Mouse (Mus musculus) MEL (cell line): Measurements from ENCODE around the gene Stum. TPM values are rescaled to one million over a fixed set of nuclear protein-coding genes. Genes with fewer than 3 reads are reported as not detected.

Experiments
- DNase-seq: peaks from one replicate; pipeline ENCODE4 v3.0.0; 2011; ENCODE audit warnings: low read depth, low spot score
- H3K27ac ChIP-seq: 2 replicates; pipeline ENCODE4 v1.5.1; 2012; ENCODE audit warnings: low read depth, mild to moderate bottlenecking, control low read depth, low read length, moderate library complexity; ENCODE audit not compliant: control insufficient read depth
- H3K27me3 ChIP-seq, 2 experiments: fragments of 150-350 bp in 1 of 2; sonication (generic) in 1 of 2; 2 replicates each; pipeline ENCODE4 v1.6.1; 2012; ENCODE audit warnings: low read length in 2 of 2, mild to moderate bottlenecking in 2 of 2, improper control_type of control experiment in 1 of 2, moderate library complexity in 1 of 2; ENCODE audit not compliant: insufficient read depth in 2 of 2, control insufficient read depth in 1 of 2
- H3K36me3 ChIP-seq, 2 experiments: 2 replicates each; pipeline ENCODE4 v1.6.1; 2012 to 2014; ENCODE audit warnings: low read length in 2 of 2, improper control_type of control experiment in 1 of 2, inconsistent platforms in 1 of 2, mild to moderate bottlenecking in 1 of 2; ENCODE audit not compliant: insufficient read depth in 2 of 2, control insufficient read depth in 1 of 2
- H3K4me1 ChIP-seq, 2 experiments: fragments of 150-350 bp in 1 of 2; sonication (generic) in 1 of 2; 2 replicates each; pipeline ENCODE4 v1.6.1; 2012; ENCODE audit warnings: low read length in 2 of 2, improper control_type of control experiment in 1 of 2, mild to moderate bottlenecking in 1 of 2; ENCODE audit not compliant: insufficient read depth in 2 of 2, control insufficient read depth in 1 of 2
- H3K4me3 ChIP-seq, 2 experiments: fragments of 150-350 bp in 1 of 2; sonication (generic) in 1 of 2; 2 replicates each; pipeline ENCODE4 v1.5.1; 2012; ENCODE audit warnings: low read depth in 2 of 2, low read length in 2 of 2, mild to moderate bottlenecking in 2 of 2, moderate library complexity in 2 of 2, control low read depth in 1 of 2, improper control_type of control experiment in 1 of 2; ENCODE audit not compliant: control insufficient read depth in 1 of 2, insufficient read depth in 1 of 2
- H3K79me2 ChIP-seq: 2 replicates; pipeline ENCODE4 v1.6.1; 2012; ENCODE audit warnings: mild to moderate bottlenecking, low read length, moderate library complexity; ENCODE audit not compliant: control insufficient read depth, poor library complexity, insufficient read depth
- H3K9ac ChIP-seq: 2 replicates; pipeline ENCODE4 v1.6.1; 2012; ENCODE audit warnings: low read depth, mild to moderate bottlenecking, control low read depth, low read length, moderate library complexity; ENCODE audit not compliant: control insufficient read depth, poor library complexity, severe bottlenecking
- H3K9me3 ChIP-seq: fragments of 150-350 bp; sonication (generic); replicated peaks from 2 replicates; pipeline ENCODE4 v1.6.1; 2012; ENCODE audit warnings: mild to moderate bottlenecking, low read length, improper control_type of control experiment, moderate library complexity; ENCODE audit not compliant: insufficient read depth
- CHD1 ChIP-seq: IDR thresholded peaks from 2 replicates; pipeline ENCODE4 v1.6.1; 2012; ENCODE audit warnings: low read depth, mild to moderate bottlenecking, inconsistent platforms, low read length, improper control_type of control experiment
- ELF1 ChIP-seq: IDR thresholded peaks from 2 replicates; pipeline ENCODE4 v1.6.1; 2014; ENCODE audit warnings: low read depth, mild to moderate bottlenecking, inconsistent platforms, low read length, improper control_type of control experiment, moderate library complexity
- HCFC1 ChIP-seq: IDR thresholded peaks from 2 replicates; pipeline ENCODE4 v1.6.1; 2012; ENCODE audit warnings: low read depth, mild to moderate bottlenecking, inconsistent platforms, low read length, improper control_type of control experiment, moderate library complexity
- JUND ChIP-seq: IDR thresholded peaks from 2 replicates; pipeline ENCODE4 v1.6.1; 2011; ENCODE audit warnings: low read depth, mild to moderate bottlenecking, improper control_type of control experiment, low read length
- MAFK ChIP-seq: IDR thresholded peaks from 2 replicates; pipeline ENCODE4 v1.6.1; 2011; ENCODE audit warnings: low read depth, mild to moderate bottlenecking, low read length, improper control_type of control experiment, borderline replicate concordance
- MAX ChIP-seq: IDR thresholded peaks from 2 replicates; pipeline ENCODE4 v1.6.1; 2011; ENCODE audit warnings: low read length, improper control_type of control experiment
- MAZ ChIP-seq: IDR thresholded peaks from 2 replicates; pipeline ENCODE4 v1.6.1; 2012; ENCODE audit warnings: low read depth, mild to moderate bottlenecking, inconsistent platforms, low read length, improper control_type of control experiment
- MXI1 ChIP-seq: IDR thresholded peaks from 2 replicates; pipeline ENCODE4 v1.6.1; 2011; ENCODE audit warnings: mild to moderate bottlenecking, low read depth, low read length, improper control_type of control experiment
- MYC ChIP-seq: IDR thresholded peaks from 2 replicates; pipeline ENCODE4 v1.6.1; 2011; ENCODE audit warnings: low read depth, mild to moderate bottlenecking, low read length, improper control_type of control experiment, moderate library complexity
- NRF1 ChIP-seq: IDR thresholded peaks from 2 replicates; pipeline ENCODE4 v1.6.1; 2014; ENCODE audit warnings: low read depth, mild to moderate bottlenecking, inconsistent platforms, low read length, improper control_type of control experiment, moderate library complexity; ENCODE audit not compliant: poor library complexity, insufficient read depth, severe bottlenecking
- POLR2A ChIP-seq, 2 experiments: IDR thresholded peaks; 2 replicates each; pipeline ENCODE4 v1.6.1; 2011 to 2012; ENCODE audit warnings: low read length in 2 of 2, mild to moderate bottlenecking in 2 of 2, control low read depth in 1 of 2, improper control_type of control experiment in 1 of 2, low read depth in 1 of 2, moderate library complexity in 1 of 2; ENCODE audit not compliant: control insufficient read depth in 1 of 2, insufficient read depth in 1 of 2, poor library complexity in 1 of 2
- POLR2AphosphoS2 ChIP-seq: IDR thresholded peaks from 2 replicates; pipeline ENCODE4 v1.6.1; 2011; ENCODE audit warnings: low read length, improper control_type of control experiment
- SMC3 ChIP-seq: IDR thresholded peaks from 2 replicates; pipeline ENCODE4 v1.6.1; 2011; ENCODE audit warnings: low read depth, low read length, improper control_type of control experiment
- TAL1 ChIP-seq: IDR thresholded peaks from 2 replicates; pipeline ENCODE4 v1.6.1; 2012; ENCODE audit warnings: mild to moderate bottlenecking, inconsistent platforms, low read length, moderate library complexity, mixed read lengths
- TCF12 ChIP-seq: IDR thresholded peaks from 2 replicates; pipeline ENCODE4 v1.6.1; 2014; ENCODE audit warnings: low read depth, mild to moderate bottlenecking, inconsistent platforms, low read length, improper control_type of control experiment, moderate library complexity
- USF2 ChIP-seq, 2 experiments: IDR thresholded peaks; 2 replicates each; pipeline ENCODE4 v1.6.1; 2011 to 2012; ENCODE audit warnings: improper control_type of control experiment in 2 of 2, low read length in 2 of 2, borderline replicate concordance in 1 of 2, inconsistent platforms in 1 of 2, low read depth in 1 of 2, mild to moderate bottlenecking in 1 of 2; ENCODE audit not compliant: insufficient read depth in 1 of 2
- ZMIZ1 ChIP-seq: IDR thresholded peaks from 2 replicates; pipeline ENCODE4 v1.6.1; 2012; ENCODE audit warnings: low read depth, mild to moderate bottlenecking, inconsistent platforms, low read length, improper control_type of control experiment, moderate library complexity
- polyA plus RNA-seq, 2 experiments: library from polyadenylated mRNA; stranded (reverse) in 1 of 2; unstranded in 1 of 2; fragments of >175 nt in 1 of 2; fragments of >200 nt in 1 of 2; gene quantifications; 2 replicates each; pipeline versions ENCODE4 v1.2.1 to v1.2.4; 2012; ENCODE audit warnings: low replicate concordance in 2 of 2, low read depth in 1 of 2; ENCODE audit not compliant: insufficient read length in 2 of 2, insufficient read depth in 1 of 2, missing spikeins in 1 of 2
- total RNA-seq: library from RNA; depleted of rRNA; stranded (reverse); fragments of 300-350 nt; gene quantifications from 2 replicates; pipeline ENCODE4 v1.2.3, GENCODE M21; 2012

Stum gene
- total and polyA plus RNA-seq, 3 experiments: not detected

- H3K9me3 ChIP-seq: no peaks in the 10 kb centered on the region
- no peak for TF ChIP-seq TCF12
- no peak for TF ChIP-seq MAX
- no peak for TF ChIP-seq MAZ
- TF ChIP-seq SMC3: no peak
- TF ChIP-seq HCFC1: no peak
- no peak overlapping the region for H3K27ac ChIP-seq
- H3K4me3 ChIP-seq: no peak overlapping the region
- H3K36me3 ChIP-seq: no peaks in the 10 kb centered on the region
- H3K27me3 ChIP-seq: no peaks in the 10 kb centered on the region
- no peak overlapping the region for H3K9ac ChIP-seq
- no peaks in the 10 kb centered on the region for H3K4me1 ChIP-seq
- no peak for DNase-seq
- no peaks in the 10 kb centered on the region for H3K79me2 ChIP-seq
These were observed 74.5 kb downstream of the Stum start for GRCm38 (mm10) chr1:180408832-180409231.

GRCm38 (mm10) chr1:180407727-180408719, 75.3 kb downstream of the Stum start:
- Histone ChIP-seq H3K4me1 (no peaks in the 10 kb centered on the region), H3K9me3 (no peaks in the 10 kb centered on the region), H3K9ac (no peak overlapping the region), H3K4me3 (no peak overlapping the region), H3K27ac (no peak overlapping the region), H3K79me2 (no peaks in the 10 kb centered on the region), H3K36me3 (no peaks in the 10 kb centered on the region), H3K27me3 (no peaks in the 10 kb centered on the region)
- no peak for TF ChIP-seq MAX
- TF ChIP-seq CHD1: no peak
- no peak for TF ChIP-seq MAFK
- TF ChIP-seq POLR2AphosphoS2: no peak
- TF ChIP-seq ZMIZ1: no peak
- no peak for TF ChIP-seq NRF1
- no peak for TF ChIP-seq TAL1
- no peak for TF ChIP-seq USF2 (IDR thresholded peaks at IDR 0.05; ENCODE audit: borderline replicate concordance in 1 of 2, insufficient read depth in 1 of 2, low read depth in 1 of 2, low read length in 2 of 2)
- TF ChIP-seq JUND: no peak
- TF ChIP-seq ELF1: no peak
- no peak for TF ChIP-seq POLR2A (IDR thresholded peaks at IDR 0.05; ENCODE audit: control insufficient read depth in 1 of 2, insufficient read depth in 1 of 2, low read depth in 1 of 2, low read length in 2 of 2, poor library complexity in 1 of 2)
- no peak for TF ChIP-seq MXI1
- TF ChIP-seq MYC: no peak
- no peak for DNase-seq
